Mouse (Mus musculus): ENCODE results near the gene Man1b1.

- TF ChIP-seq GATA1 (IDR thresholded peaks at IDR 0.05; ENCODE audit: low read length) (no peak), TAL1 (IDR thresholded peaks at IDR 0.05; ENCODE audit: low read length) (no peak)
Observed at GRCm38 (mm10) chr2:25288734-25289345, 43.3 kb upstream of the Man1b1 start.
